Mouse (Mus musculus) hindbrain, embryonic 16.5 days (tissue): ENCODE data around the gene Lats2. TPM values are rescaled to one million over a fixed set of nuclear protein-coding genes. Genes with fewer than 3 reads are reported as not detected.

Experiments used
- ATAC-seq: fragments of 200-750 bp; cut with Nextera tagmentation; 2 replicates; pipeline ENCODE4 v1.8.0; 2017; ENCODE audit warnings: moderate TSS enrichment, moderate library complexity
- H3K27ac ChIP-seq: fragments of 300-500 bp; sonication (generic); 2 replicates; pipeline ENCODE4 v1.5.1; 2014; ENCODE audit warnings: low read depth, mild to moderate bottlenecking, control low read depth, low read length, moderate library complexity
- H3K27me3 ChIP-seq: fragments of 300-500 bp; sonication (generic); replicated peaks from 2 replicates; pipeline ENCODE4 v1.6.1; 2014; ENCODE audit warnings: low read length; ENCODE audit not compliant: control insufficient read depth, insufficient read depth
- H3K36me3 ChIP-seq: fragments of 300-500 bp; sonication (generic); 2 replicates; pipeline ENCODE4 v1.6.1; 2014; ENCODE audit warnings: mild to moderate bottlenecking, low read length, moderate library complexity, mixed read lengths; ENCODE audit not compliant: control insufficient read depth, insufficient read depth
- H3K4me1 ChIP-seq: fragments of 300-500 bp; sonication (generic); 2 replicates; pipeline ENCODE4 v1.6.1; 2014; ENCODE audit warnings: low read depth, low read length; ENCODE audit not compliant: control insufficient read depth, insufficient read depth
- H3K4me2 ChIP-seq: fragments of 300-500 bp; sonication (generic); 2 replicates; pipeline ENCODE4 v1.6.1; 2014; ENCODE audit warnings: mild to moderate bottlenecking, low read length, control low read depth, moderate library complexity
- H3K4me3 ChIP-seq: fragments of 300-500 bp; sonication (generic); 2 replicates; pipeline ENCODE4 v1.5.1; 2014; ENCODE audit warnings: mild to moderate bottlenecking, low read length, control low read depth, moderate library complexity
- H3K9ac ChIP-seq: fragments of 300-500 bp; sonication (generic); 2 replicates; pipeline ENCODE4 v1.6.1; 2014; ENCODE audit warnings: low read depth, mild to moderate bottlenecking, control low read depth, low read length, moderate library complexity
- H3K9me3 ChIP-seq: fragments of 300-500 bp; sonication (generic); 2 replicates; pipeline ENCODE4 v1.6.1; 2014; ENCODE audit warnings: mild to moderate bottlenecking, low read length, moderate library complexity; ENCODE audit not compliant: control insufficient read depth
- WGBS: fragments of 180-500 bp; shearing (Covaris S2); extraction: QIAGEN DNeasy Blood & Tissue Kit; methylation state at CpG from one replicate; pipeline ENCODE4 v1.1.7; 2014; 5-methylcytosine and 5-hydroxymethylcytosine counted together
- polyA plus RNA-seq: library from polyadenylated mRNA; unstranded; fragments of >200 nt; fragmentation: Nextera tagmentation; extraction: Ambion mirVana; gene quantifications from 2 replicates; pipeline ENCODE4 v1.2.1, GENCODE M21; 2015

The Lats2 gene
- polyA plus RNA-seq, 1 experiment from 2014 or later: 5.9 TPM

- no peak overlapping the region for H3K4me2 ChIP-seq
- no peaks in the 10 kb centered on the region for H3K9me3 ChIP-seq
- 80% methylated on average over 8 of the region's 8 CpGs for WGBS
- no peaks in the 10 kb centered on the region for H3K36me3 ChIP-seq
- no peak overlapping the region for H3K9ac ChIP-seq
- no peak for ATAC-seq
- no peak overlapping the region for H3K27ac ChIP-seq
- no peaks in the 10 kb centered on the region for H3K27me3 ChIP-seq
- H3K4me1 ChIP-seq: peaks cover 12% of the 10 kb centered on the region
- no peak overlapping the region for H3K4me3 ChIP-seq
Measured at GRCm38 (mm10) chr14:57726172-57726571, 32.0 kb downstream of the Lats2 start.

DNA sequence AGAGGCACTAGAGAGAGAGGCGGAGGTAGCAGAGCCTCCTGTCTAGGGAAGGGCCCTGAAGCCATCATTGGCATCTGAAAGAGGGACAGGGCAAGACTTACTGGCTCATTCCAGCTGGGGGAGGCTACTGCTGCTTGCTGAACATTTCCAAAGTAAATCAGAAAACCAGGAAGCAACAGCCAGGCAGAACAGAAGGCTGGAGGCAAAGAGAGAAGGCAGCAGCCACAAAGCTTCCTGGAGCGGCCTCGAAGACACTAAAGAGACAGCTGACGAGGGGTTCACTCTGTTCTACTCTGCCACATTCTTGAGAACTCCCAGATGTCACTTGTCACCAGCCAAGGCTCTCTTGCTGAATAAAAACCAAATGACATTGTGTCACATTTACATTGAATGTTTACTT, 33.7 kb downstream of the Lats2 start:
- Histone ChIP-seq H3K27ac (no peak overlapping the region), H3K9me3 (no peaks in the 10 kb centered on the region), H3K27me3 (no peaks in the 10 kb centered on the region), H3K4me3 (no peak overlapping the region), H3K36me3 (no peaks in the 10 kb centered on the region), H3K9ac (no peak overlapping the region), H3K4me2 (no peak overlapping the region), H3K4me1 (no peaks in the 10 kb centered on the region)
- WGBS: 87% methylated on average over 4 of the region's 4 CpGs
- no peak for ATAC-seq

DNA sequence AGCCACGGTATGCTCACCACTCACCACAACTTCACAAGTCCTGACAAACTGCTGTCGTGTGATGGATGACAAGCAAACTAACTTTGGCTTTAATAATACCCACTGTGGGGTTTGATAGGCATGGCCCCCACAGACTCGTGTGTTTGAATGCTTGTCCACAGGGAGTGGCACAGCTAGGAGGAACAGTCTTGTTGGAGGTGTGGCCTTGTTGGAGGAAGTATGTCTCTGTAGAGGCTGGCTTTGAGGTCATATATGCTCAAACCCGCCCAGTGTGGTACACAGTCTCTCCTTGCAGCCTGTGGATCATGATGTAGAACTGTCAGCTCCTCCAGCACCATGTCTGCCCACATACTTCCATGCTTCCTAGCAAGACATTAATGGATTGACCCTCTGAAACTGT, 39.9 kb downstream of the Lats2 start:
- H3K36me3 ChIP-seq: no peaks in the 10 kb centered on the region
- H3K27me3 ChIP-seq: no peaks in the 10 kb centered on the region
- WGBS: 83% methylated on average over 4 of the region's 4 CpGs
- ATAC-seq: no peak
- no peaks in the 10 kb centered on the region for H3K4me1 ChIP-seq
- H3K4me2 ChIP-seq: no peak overlapping the region
- H3K9ac ChIP-seq: no peak overlapping the region
- no peaks in the 10 kb centered on the region for H3K9me3 ChIP-seq
- H3K4me3 ChIP-seq: no peak overlapping the region
- H3K27ac ChIP-seq: no peak overlapping the region

- Histone ChIP-seq H3K9ac (no peak overlapping the region), H3K4me2 (no peak overlapping the region), H3K4me3 (no peak overlapping the region), H3K9me3 (no peaks in the 10 kb centered on the region), H3K27ac (no peak overlapping the region), H3K4me1 (no peaks in the 10 kb centered on the region), H3K36me3 (no peaks in the 10 kb centered on the region), H3K27me3 (no peaks in the 10 kb centered on the region)
- ATAC-seq: 0 out of 2 replicates have a peak, but pooled peaks have one; percentile 42
- WGBS: 50% methylated on average over 4 of the region's 4 CpGs
Measured at GRCm38 (mm10) chr14:57716601-57717245, 41.5 kb downstream of the Lats2 start.

GRCm38 (mm10) chr14:57712884-57713283, 45.3 kb downstream of the Lats2 start:
- H3K27me3 ChIP-seq: no peaks in the 10 kb centered on the region
- peaks cover 5% of the 10 kb centered on the region for H3K4me1 ChIP-seq
- ATAC-seq: no peak
- H3K4me3 ChIP-seq: no peak overlapping the region
- no peak overlapping the region for H3K27ac ChIP-seq
- H3K36me3 ChIP-seq: no peaks in the 10 kb centered on the region
- 100% methylated on average over 1 of the region's 1 CpGs for WGBS
- H3K9ac ChIP-seq: no peak overlapping the region
- H3K4me2 ChIP-seq: no peak overlapping the region
- no peaks in the 10 kb centered on the region for H3K9me3 ChIP-seq

- H3K4me1 ChIP-seq: peaks cover 18% of the 10 kb centered on the region
- H3K9ac ChIP-seq: no peak overlapping the region
- H3K4me2 ChIP-seq: no peak overlapping the region
- no peaks in the 10 kb centered on the region for H3K27me3 ChIP-seq
- no peaks in the 10 kb centered on the region for H3K9me3 ChIP-seq
- no peak for ATAC-seq
- H3K36me3 ChIP-seq: no peaks in the 10 kb centered on the region
- WGBS: 87% methylated on average over 6 of the region's 6 CpGs
- H3K27ac ChIP-seq: no peak overlapping the region
- no peak overlapping the region for H3K4me3 ChIP-seq
Measured at GRCm38 (mm10) chr14:57711059-57711458, 47.1 kb downstream of the Lats2 start.

GRCm38 (mm10) chr14:57709171-57709570, 49.0 kb downstream of the Lats2 start:
- Histone ChIP-seq H3K27ac (no peak overlapping the region), H3K27me3 (no peaks in the 10 kb centered on the region), H3K4me3 (no peak overlapping the region), H3K4me1 (peaks cover 18% of the 10 kb centered on the region), H3K4me2 (no peak overlapping the region), H3K9me3 (no peaks in the 10 kb centered on the region), H3K9ac (no peak overlapping the region), H3K36me3 (no peaks in the 10 kb centered on the region)
- peak; percentile 34; the same call in 1 of the 2 replicates for ATAC-seq
- WGBS: 21% methylated on average over 10 of the region's 10 CpGs

DNA sequence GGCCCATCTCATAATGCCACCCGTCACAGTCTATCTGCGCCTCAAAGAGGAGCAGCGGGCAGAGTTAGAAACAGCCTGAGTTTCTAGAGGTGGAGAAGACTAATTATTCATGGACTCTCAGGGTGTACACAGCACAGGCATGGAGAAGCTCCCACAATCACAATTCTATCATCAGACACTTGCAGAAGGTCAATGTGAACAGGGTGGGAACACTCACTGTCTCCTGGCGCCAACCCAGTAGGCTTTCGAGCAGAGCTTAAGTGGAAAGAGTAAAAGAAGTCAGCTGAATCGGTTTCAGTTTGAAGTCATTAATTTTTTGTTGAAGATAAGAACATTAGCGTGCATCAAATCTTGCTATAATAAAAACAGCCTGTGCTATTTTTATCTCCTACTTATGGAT, 49.6 kb downstream of the Lats2 start:
- 57% methylated on average over 7 of the region's 7 CpGs for WGBS
- H3K4me3 ChIP-seq: no peak overlapping the region
- no peaks in the 10 kb centered on the region for H3K36me3 ChIP-seq
- H3K4me2 ChIP-seq: no peak overlapping the region
- no peak overlapping the region for H3K9ac ChIP-seq
- H3K27me3 ChIP-seq: no peaks in the 10 kb centered on the region
- no peak overlapping the region for H3K27ac ChIP-seq
- H3K4me1 ChIP-seq: peaks cover 18% of the 10 kb centered on the region
- no peak for ATAC-seq
- no peaks in the 10 kb centered on the region for H3K9me3 ChIP-seq

GRCm38 (mm10) chr14:57707100-57707893, 50.9 kb downstream of the Lats2 start:
- no peaks in the 10 kb centered on the region for H3K9me3 ChIP-seq
- H3K27ac ChIP-seq: peak overlapping the region; percentile 76
- H3K9ac ChIP-seq: peak overlapping the region; percentile 18; the same call in 1 of the 2 replicates
- no peak overlapping the region for H3K4me2 ChIP-seq
- peak; percentile 69 for ATAC-seq
- H3K27me3 ChIP-seq: no peaks in the 10 kb centered on the region
- no peak overlapping the region for H3K4me3 ChIP-seq
- 35% methylated on average over 18 of the region's 18 CpGs for WGBS
- no peaks in the 10 kb centered on the region for H3K36me3 ChIP-seq
- peaks cover 18% of the 10 kb centered on the region for H3K4me1 ChIP-seq
